Mouse (Mus musculus): Measurements from ENCODE around the gene Manba. TPM values are rescaled to one million over a fixed set of nuclear protein-coding genes. Genes with fewer than 3 reads are reported as not detected.

Gene Manba
- polyA plus RNA-seq, 1 experiment: 2.9 TPM

DNA sequence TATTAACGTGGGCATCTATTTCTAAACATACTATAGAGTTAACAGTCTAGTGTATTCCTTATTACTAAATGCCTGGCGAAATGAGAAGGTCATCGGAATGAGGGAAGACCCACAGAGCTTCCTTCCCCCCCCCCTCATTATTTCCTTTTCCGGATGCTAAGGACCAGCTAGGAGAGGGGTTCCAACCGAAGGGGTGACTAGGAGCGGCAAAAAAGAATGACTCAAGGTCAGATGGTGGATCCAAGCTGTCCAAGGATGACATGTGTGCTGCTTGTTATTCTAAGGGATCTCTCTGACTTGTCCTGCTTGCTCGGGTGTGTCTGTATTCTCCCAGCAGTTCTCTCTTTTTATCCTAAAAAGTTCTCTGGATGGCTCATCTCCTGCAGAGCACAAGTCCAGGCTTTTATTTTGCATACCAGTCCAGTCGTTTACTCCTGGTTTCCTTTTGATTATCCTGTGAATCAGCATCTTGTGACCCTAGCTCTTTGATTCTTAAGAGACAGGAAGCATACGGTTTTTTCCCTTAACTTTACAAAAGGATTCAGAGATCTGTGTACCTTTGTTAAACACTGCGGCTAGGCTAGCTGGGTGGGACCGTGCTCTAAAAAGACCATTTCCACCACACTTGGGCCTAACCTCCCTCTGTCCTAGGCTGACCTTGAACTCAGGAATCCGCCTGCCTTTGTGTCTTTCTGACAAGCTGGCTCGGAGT is 61.0 kb downstream of the Manba start:
- H3K79me3 ChIP-seq (ENCODE audit: low read depth): no peaks in the 10 kb centered on the region
- TF ChIP-seq MAX (IDR thresholded peaks at IDR 0.05) (no peak), MYOG (IDR thresholded peaks at IDR 0.05; ENCODE audit: control insufficient read depth, extremely low read depth, insufficient read length) (no peak), FOSL1 (IDR thresholded peaks at IDR 0.05; ENCODE audit: insufficient read depth, low read length, poor library complexity, severe bottlenecking) (no peak), MYOD1 (IDR thresholded peaks at IDR 0.05; ENCODE audit: control insufficient read depth, insufficient read length, low read depth) (no peak), USF1 (IDR thresholded peaks at IDR 0.05; ENCODE audit: low read depth) (no peak), CEBPB (IDR thresholded peaks at IDR 0.05; ENCODE audit: low read depth) (no peak), CTCF (IDR thresholded peaks at IDR 0.05; ENCODE audit: control insufficient read depth, insufficient read depth, insufficient read length) (no peak)
- no peaks in the 10 kb centered on the region for H3K79me2 ChIP-seq (ENCODE audit: control insufficient read depth, insufficient read depth)
- no peaks in the 10 kb centered on the region for H3K27me3 ChIP-seq (ENCODE audit: control insufficient read depth, insufficient read depth, insufficient read length)
- no peaks in the 10 kb centered on the region for H3K36me3 ChIP-seq (ENCODE audit: control insufficient read depth, insufficient read depth)
- H3ac ChIP-seq (ENCODE audit: control insufficient read depth, insufficient read length, low read depth): no peak overlapping the region
- no peak overlapping the region for H3K4me3 ChIP-seq (ENCODE audit: insufficient read depth, poor library complexity, severe bottlenecking)

DNA sequence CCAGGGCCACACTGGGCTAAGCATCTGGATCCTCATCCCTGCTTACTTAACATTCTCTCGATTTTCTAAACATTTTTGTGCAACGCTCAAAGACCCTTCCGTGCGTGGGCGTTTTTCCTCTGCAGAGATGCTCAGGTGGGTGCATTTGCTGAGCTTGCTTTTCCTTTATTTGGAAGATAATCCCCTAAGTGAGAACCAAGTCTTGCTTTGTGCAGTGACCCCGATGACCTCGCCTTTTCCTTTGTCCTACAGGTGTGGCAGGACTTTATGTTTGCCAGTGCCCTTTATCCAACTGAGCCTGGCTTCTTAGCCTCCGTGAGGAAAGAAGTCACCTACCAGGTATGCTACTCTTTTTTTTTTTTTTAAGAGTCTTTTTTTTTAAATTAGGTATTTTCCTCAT is 61.9 kb downstream of the Manba start:
- Histone ChIP-seq H3K4me3 (ENCODE audit: insufficient read depth, poor library complexity, severe bottlenecking) (no peak overlapping the region), H3K36me3 (ENCODE audit: control insufficient read depth, insufficient read depth) (no peaks in the 10 kb centered on the region), H3ac (ENCODE audit: control insufficient read depth, insufficient read length, low read depth) (no peak overlapping the region), H3K79me2 (ENCODE audit: control insufficient read depth, insufficient read depth) (no peaks in the 10 kb centered on the region), H3K27me3 (ENCODE audit: control insufficient read depth, insufficient read depth, insufficient read length) (no peaks in the 10 kb centered on the region), H3K79me3 (ENCODE audit: low read depth) (no peaks in the 10 kb centered on the region)
- no peak for TF ChIP-seq FOSL1 (IDR thresholded peaks at IDR 0.05; ENCODE audit: insufficient read depth, low read length, poor library complexity, severe bottlenecking)
- TF ChIP-seq MYOG (IDR thresholded peaks at IDR 0.05; ENCODE audit: control insufficient read depth, extremely low read depth, insufficient read length): no peak
- TF ChIP-seq MAX (IDR thresholded peaks at IDR 0.05): no peak
- no peak for TF ChIP-seq USF1 (IDR thresholded peaks at IDR 0.05; ENCODE audit: low read depth)
- TF ChIP-seq CEBPB (IDR thresholded peaks at IDR 0.05; ENCODE audit: low read depth): no peak
- no peak for TF ChIP-seq MYOD1 (IDR thresholded peaks at IDR 0.05; ENCODE audit: control insufficient read depth, insufficient read length, low read depth)
- TF ChIP-seq CTCF (IDR thresholded peaks at IDR 0.05; ENCODE audit: control insufficient read depth, insufficient read depth, insufficient read length): no peak

DNA sequence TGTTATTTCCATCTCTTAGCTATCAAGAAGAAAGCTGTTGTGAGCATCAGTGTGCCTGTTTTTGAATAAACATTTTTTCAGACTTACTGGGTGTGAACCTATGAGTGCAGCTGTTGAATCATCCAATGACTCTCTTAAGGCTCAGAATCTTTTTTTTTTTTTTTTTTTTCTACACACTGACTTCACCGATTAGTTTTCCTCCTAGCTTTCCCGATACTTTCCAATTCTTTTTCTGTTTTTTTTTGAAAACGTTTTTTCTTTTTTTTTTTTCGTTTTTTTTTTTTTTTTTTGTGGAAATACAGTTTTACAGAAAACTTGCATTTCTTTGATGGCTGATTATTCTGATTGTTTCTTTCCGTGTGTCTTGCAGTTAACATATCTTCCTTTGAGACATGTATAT is 67.5 kb downstream of the Manba start:
- Histone ChIP-seq H3K36me3 (ENCODE audit: control insufficient read depth, insufficient read depth) (no peaks in the 10 kb centered on the region), H3K79me3 (ENCODE audit: low read depth) (no peaks in the 10 kb centered on the region), H3K27me3 (ENCODE audit: control insufficient read depth, insufficient read depth, insufficient read length) (no peaks in the 10 kb centered on the region), H3ac (ENCODE audit: control insufficient read depth, insufficient read length, low read depth) (no peak overlapping the region), H3K79me2 (ENCODE audit: control insufficient read depth, insufficient read depth) (no peaks in the 10 kb centered on the region), H3K4me3 (ENCODE audit: insufficient read depth, poor library complexity, severe bottlenecking) (no peak overlapping the region)
- TF ChIP-seq USF1 (IDR thresholded peaks at IDR 0.05; ENCODE audit: low read depth): no peak
- TF ChIP-seq MAX (IDR thresholded peaks at IDR 0.05): no peak
- no peak for TF ChIP-seq CEBPB (IDR thresholded peaks at IDR 0.05; ENCODE audit: low read depth)
- TF ChIP-seq MYOD1 (IDR thresholded peaks at IDR 0.05; ENCODE audit: control insufficient read depth, insufficient read length, low read depth): no peak
- TF ChIP-seq FOSL1 (IDR thresholded peaks at IDR 0.05; ENCODE audit: insufficient read depth, low read length, poor library complexity, severe bottlenecking): no peak
- no peak for TF ChIP-seq CTCF (IDR thresholded peaks at IDR 0.05; ENCODE audit: control insufficient read depth, insufficient read depth, insufficient read length)
- TF ChIP-seq MYOG (IDR thresholded peaks at IDR 0.05; ENCODE audit: control insufficient read depth, extremely low read depth, insufficient read length): no peak

DNA sequence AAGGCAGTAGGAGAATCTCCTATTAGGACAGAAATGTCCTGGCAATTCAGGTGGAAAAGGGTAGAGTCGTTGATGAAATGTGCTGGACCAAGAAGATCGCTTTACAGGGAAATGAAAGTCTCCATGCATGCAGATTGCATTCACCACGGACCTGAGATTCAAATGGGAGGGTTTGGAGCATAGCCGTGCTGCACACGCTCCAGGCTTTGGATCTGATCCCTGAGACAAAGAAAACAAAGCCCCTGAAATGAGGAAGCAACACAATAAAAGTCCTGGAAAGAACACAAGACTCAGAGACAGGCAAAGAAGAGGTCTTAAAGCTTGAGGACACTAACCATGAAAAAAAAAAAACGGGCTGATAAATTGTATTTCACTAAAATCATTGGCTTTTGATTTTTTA is 69.8 kb downstream of the Manba start:
- Histone ChIP-seq H3ac (ENCODE audit: control insufficient read depth, insufficient read length, low read depth) (no peak overlapping the region), H3K27me3 (ENCODE audit: control insufficient read depth, insufficient read depth, insufficient read length) (no peaks in the 10 kb centered on the region), H3K36me3 (ENCODE audit: control insufficient read depth, insufficient read depth) (no peaks in the 10 kb centered on the region), H3K79me2 (ENCODE audit: control insufficient read depth, insufficient read depth) (no peaks in the 10 kb centered on the region), H3K79me3 (ENCODE audit: low read depth) (no peaks in the 10 kb centered on the region), H3K4me3 (ENCODE audit: insufficient read depth, poor library complexity, severe bottlenecking) (no peak overlapping the region)
- no peak for TF ChIP-seq CTCF (IDR thresholded peaks at IDR 0.05; ENCODE audit: control insufficient read depth, insufficient read depth, insufficient read length)
- no peak for TF ChIP-seq CEBPB (IDR thresholded peaks at IDR 0.05; ENCODE audit: low read depth)
- no peak for TF ChIP-seq MAX (IDR thresholded peaks at IDR 0.05)
- no peak for TF ChIP-seq MYOD1 (IDR thresholded peaks at IDR 0.05; ENCODE audit: control insufficient read depth, insufficient read length, low read depth)
- no peak for TF ChIP-seq USF1 (IDR thresholded peaks at IDR 0.05; ENCODE audit: low read depth)
- no peak for TF ChIP-seq FOSL1 (IDR thresholded peaks at IDR 0.05; ENCODE audit: insufficient read depth, low read length, poor library complexity, severe bottlenecking)
- TF ChIP-seq MYOG (IDR thresholded peaks at IDR 0.05; ENCODE audit: control insufficient read depth, extremely low read depth, insufficient read length): no peak

DNA sequence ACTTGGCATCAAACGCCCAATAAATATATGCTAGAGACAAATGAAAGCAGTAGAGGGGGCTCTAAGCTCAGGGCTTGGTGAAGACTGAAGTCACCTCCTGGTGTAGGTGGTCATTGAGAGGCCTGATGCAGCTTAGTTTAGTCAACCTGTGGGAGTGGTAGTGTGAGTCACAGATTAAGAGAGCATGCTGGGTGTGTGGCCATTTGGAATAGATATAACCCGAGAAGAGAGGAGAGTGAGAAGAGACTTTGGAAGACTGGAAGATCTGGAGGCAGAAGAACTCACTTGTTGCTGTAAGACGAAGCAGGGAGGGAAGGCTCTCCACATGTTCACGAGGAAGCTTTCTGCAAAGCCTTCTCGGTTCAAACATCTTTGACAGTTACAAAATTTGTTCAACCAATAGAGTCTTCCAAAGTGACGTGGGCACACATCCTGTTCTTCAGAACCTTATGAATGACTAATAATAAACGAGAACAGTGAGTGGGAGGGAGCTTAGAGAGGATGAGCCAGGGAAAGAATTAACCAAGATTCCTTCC is 70.7 kb downstream of the Manba start:
- no peak for TF ChIP-seq CTCF (IDR thresholded peaks at IDR 0.05; ENCODE audit: control insufficient read depth, insufficient read depth, insufficient read length)
- TF ChIP-seq FOSL1 (IDR thresholded peaks at IDR 0.05; ENCODE audit: insufficient read depth, low read length, poor library complexity, severe bottlenecking): no peak
- TF ChIP-seq MYOG (IDR thresholded peaks at IDR 0.05; ENCODE audit: control insufficient read depth, extremely low read depth, insufficient read length): no peak
- no peak for TF ChIP-seq MAX (IDR thresholded peaks at IDR 0.05)
- TF ChIP-seq USF1 (IDR thresholded peaks at IDR 0.05; ENCODE audit: low read depth): no peak
- TF ChIP-seq MYOD1 (IDR thresholded peaks at IDR 0.05; ENCODE audit: control insufficient read depth, insufficient read length, low read depth): no peak
- TF ChIP-seq CEBPB (IDR thresholded peaks at IDR 0.05; ENCODE audit: low read depth): no peak
- no peaks in the 10 kb centered on the region for H3K79me3 ChIP-seq (ENCODE audit: low read depth)
- H3K36me3 ChIP-seq (ENCODE audit: control insufficient read depth, insufficient read depth): no peaks in the 10 kb centered on the region
- H3K79me2 ChIP-seq (ENCODE audit: control insufficient read depth, insufficient read depth): no peaks in the 10 kb centered on the region
- no peak overlapping the region for H3ac ChIP-seq (ENCODE audit: control insufficient read depth, insufficient read length, low read depth)
- no peaks in the 10 kb centered on the region for H3K27me3 ChIP-seq (ENCODE audit: control insufficient read depth, insufficient read depth, insufficient read length)
- no peak overlapping the region for H3K4me3 ChIP-seq (ENCODE audit: insufficient read depth, poor library complexity, severe bottlenecking)
